In the genomic region with DNA sequence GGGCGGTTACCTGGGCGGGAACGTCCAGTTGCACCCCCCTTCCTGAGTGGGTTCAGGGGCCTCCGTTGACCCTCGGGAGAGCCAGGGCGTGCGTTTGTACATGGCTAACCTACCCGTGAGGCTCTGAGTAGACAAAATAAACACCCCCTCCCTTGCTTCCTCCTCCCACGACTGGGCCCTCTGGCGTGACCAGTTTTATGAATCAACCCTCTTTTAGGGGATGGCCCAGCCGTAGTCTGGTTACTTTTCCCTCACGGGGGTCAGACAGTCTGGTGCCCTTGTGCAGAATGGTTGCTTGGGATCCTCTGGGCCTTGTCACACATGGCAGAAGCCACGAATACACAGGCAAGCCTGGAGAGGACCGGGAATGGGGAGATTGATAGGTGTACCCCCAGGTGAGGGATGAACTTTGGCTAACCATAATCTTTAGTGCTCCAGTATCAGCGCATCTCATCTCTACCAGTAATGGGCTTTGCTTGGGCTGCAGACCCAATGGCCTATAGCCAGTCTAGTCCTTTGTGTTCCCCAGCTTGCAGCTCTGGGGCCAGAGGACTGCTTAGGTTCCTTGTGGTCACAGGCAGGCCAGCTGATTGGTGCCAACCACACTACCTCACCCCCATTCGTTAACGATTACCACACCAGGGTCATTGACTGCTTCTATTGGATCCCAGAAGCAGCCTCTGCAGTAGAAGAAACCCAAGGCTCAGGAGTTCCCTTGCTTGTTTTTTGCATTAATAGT, we compare ENCODE assay signal across 1 mouse cellular context.
TF ChIP-seq lines count a peak whose summit lies in the region.

No protein-coding gene starts in this region.

TF ChIP-seq in CH12.LX, 34 proteins besides CTCF, POLR2A, EP300 and RAD21 (continued from another document):
- 0 out of 2 replicates have a peak, but pooled peaks have one; percentile 13 for TF ChIP-seq CHD2 (IDR thresholded peaks at IDR 0.05; ENCODE audit: low read length)
- TF ChIP-seq KAT2A (IDR thresholded peaks at IDR 0.05; ENCODE audit: insufficient replicate concordance, low read length), result no peak
- no peak for TF ChIP-seq E2F4 (IDR thresholded peaks at IDR 0.05; ENCODE audit: insufficient replicate concordance, low read depth, low read length)
- 0 out of 2 replicates have a peak, but pooled peaks have one; percentile 26 for TF ChIP-seq MAZ (IDR thresholded peaks at IDR 0.05; ENCODE audit: low read depth, low read length)
- no peak for TF ChIP-seq POLR2AphosphoS2 (IDR thresholded peaks at IDR 0.05; ENCODE audit: low read depth, low read length)
